Mouse (Mus musculus): ENCODE results near the gene BC051142. TPM values are rescaled to one million over a fixed set of nuclear protein-coding genes. Genes with fewer than 3 reads are reported as not detected.

BC051142 gene
- total RNA-seq (2021): 1 to 10 TPM; 1.5 to 3.6 TPM
- long read RNA-seq, experiment 1: 0 reads
- long read RNA-seq, experiment 2: 0 reads

DNA sequence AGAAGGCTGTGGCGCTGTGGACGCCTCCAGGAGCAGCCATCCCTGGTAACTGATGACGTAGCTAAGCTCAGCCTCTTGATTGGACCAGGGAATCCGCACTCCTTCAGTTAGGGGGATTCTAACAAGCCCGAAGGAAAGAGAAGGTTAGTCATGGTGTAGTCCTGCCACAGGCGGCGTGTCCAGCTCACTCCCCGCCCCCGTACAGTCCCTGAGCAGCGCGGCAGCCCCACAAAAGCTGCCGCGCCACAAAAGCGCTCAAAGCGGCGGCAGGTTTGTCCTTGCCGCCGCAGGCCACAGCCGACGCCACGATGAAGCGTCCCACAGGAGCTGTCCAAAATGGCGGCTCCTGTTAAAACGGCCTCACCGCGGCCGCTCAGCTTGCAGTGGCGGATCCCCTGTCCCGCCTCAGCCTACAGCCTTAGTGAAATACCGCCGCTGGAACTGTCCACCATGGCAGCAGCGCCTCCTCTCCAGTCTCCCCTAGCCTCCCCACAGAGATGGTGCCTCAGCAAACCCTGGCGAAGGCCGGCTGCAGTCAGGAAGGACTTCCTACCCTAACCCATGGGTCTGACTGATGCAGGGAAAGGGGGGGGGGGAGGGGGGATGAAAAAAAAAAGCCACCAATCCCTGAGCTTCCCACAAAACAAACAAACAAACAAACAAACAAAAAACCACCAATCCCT is at the start of gene BC051142:
Gene BC051142 (plus strand): TSS at position 110 of the 683 bp plus-strand sequence.
- DNase-seq: peak; percentile 88

DNA sequence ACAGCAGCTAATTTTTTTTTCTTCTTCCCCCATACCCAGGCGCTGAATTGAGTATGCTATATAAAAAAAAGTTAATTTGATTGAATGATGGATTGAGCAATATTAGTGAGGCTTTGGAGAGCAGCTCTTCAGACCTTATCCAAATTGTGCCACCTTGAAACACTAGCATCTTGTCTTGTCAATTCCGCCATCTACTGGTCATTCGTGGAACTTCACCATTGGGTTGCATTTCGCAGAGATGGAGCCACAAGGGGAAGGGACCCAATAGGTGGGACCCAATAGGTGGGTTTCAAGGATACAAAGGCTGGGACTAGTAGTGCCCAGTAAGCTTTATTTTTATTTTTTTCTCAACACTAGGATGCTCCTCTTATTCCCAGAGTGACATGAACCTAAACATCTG is 49.2 kb upstream of the BC051142 start:
- peak; percentile 84 for DNase-seq

DNA sequence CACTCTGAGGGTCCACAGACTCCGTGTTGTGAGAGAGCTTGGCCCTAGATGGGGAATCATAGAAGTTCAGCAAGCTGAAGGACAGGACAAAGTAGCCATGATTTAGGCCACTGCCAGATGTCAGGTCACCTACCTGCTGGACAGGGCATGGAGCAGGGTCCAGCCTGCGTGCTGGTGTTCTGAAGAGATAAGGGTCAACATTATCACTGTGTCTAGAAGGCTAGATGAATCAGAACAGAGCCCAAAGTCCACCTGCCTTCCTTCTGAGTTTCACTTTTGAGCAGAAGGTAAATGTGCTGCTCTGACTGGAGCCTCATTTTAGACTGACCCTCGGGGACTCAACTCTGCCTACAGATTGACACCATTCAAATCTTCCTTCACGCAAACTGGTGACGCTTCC is 44.1 kb upstream of the BC051142 start, which contains the start of gene Btnl2:
Gene Btnl2 (plus strand): TSS at position 284 of the 400 bp plus-strand sequence.
- DNase-seq: no peak

DNA sequence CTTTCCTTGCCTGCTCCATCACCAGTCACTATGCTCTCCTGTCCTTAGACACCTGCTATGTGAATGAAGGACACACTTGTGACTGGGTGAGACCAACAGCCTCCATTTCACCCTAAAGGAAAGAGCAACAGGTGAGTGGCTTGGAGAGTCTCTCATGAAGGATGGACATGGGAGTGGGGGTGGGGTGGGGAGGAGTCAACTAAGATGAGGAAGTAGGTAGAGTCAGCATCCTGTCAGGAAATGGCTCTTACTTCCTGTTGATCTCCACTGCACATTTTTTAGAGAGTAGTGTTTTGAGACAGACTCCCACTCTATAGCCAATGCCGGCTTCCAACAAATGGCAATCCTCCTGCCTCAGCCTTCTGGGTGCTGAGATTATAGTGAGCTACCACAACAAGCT is 43.7 kb upstream of the BC051142 start:
- DNase-seq: no peak

DNA sequence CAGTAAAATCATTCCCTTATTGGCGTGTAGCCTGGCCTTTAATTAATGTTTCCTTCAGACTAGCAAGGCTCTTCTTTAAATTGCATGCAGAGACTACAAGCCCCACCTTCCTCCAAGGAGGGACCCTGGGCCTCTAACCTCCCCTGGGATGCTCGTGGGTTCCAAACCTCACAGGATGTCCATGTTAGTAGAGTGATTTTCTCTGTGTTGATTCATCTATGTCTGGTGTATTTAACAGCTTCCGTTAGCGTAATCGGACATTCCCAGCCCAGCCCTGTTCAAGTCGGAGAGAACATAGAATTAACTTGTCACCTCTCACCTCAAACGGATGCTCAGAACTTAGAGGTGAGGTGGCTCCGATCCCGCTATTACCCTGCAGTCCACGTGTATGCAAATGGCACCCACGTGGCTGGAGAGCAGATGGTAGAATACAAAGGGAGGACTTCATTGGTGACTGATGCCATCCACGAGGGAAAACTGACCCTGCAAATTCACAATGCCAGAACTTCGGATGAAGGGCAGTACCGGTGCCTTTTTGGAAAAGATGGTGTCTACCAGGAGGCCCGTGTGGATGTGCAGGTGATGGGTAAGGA is 35.6 kb upstream of the BC051142 start:
- no peak for DNase-seq

DNA sequence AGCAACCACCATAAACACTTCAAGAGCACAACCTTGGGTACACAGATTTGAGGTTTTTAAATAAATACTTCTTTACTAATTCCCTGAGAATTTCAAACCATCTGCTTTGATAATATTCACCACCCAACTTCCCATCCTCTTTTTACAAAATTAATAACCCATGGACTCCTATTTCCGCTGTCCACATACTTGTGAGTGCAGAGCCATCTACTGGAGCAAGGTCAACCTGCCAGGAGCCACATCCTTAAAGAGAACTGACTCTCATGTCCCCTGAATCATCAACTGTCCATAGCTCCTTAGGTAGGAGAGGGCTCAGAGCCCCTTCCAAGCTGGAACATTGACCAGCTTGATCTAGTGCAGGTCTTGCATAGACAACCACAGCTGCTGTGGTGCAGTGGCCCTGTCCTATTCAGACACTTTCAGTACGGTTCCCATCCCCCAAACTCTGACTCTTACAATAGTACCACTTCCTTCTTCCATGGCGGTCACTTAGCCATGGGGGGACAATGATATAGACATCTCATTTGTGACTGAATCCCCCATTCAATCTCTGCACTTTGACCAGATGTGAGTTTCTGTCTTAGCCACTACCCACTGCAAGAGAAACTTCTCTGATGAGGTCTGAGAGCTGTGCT is 34.8 kb upstream of the BC051142 start:
- no peak for DNase-seq

DNA sequence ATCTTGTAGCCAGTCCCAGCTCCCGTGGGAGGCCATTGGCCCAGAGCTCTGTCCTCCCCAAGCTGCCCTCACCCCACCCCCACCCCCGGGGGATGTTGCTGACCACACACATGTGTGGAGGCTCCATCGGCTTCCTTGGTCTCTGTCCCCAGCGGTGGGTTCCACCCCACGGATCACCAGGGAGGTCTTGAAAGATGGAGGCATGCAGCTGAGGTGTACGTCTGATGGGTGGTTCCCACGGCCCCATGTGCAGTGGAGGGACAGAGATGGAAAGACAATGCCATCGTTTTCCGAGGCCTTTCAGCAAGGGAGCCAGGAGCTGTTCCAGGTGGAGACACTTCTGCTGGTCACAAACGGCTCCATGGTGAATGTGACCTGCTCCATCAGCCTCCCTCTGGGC is 33.6 kb upstream of the BC051142 start:
- DNase-seq: no peak

DNA sequence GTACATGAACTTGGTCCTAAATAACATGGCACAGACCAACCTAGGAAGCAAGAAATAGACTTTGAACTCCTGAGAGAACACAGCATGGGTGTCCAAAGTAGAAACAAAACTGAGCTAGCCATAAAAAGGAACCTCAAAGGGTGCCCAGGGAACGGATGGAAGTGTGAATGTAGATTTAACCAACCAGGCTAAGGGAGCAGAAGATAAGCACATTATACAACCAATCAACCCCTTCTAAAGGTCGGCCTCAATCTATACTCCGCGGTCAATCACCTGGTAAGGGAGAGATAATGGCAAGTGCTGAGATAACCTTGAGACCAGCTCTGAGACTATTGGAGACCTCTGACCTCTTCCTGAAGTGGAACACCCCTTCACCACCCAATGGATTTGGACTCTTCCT is 28.1 kb upstream of the BC051142 start:
- DNase-seq: no peak

DNA sequence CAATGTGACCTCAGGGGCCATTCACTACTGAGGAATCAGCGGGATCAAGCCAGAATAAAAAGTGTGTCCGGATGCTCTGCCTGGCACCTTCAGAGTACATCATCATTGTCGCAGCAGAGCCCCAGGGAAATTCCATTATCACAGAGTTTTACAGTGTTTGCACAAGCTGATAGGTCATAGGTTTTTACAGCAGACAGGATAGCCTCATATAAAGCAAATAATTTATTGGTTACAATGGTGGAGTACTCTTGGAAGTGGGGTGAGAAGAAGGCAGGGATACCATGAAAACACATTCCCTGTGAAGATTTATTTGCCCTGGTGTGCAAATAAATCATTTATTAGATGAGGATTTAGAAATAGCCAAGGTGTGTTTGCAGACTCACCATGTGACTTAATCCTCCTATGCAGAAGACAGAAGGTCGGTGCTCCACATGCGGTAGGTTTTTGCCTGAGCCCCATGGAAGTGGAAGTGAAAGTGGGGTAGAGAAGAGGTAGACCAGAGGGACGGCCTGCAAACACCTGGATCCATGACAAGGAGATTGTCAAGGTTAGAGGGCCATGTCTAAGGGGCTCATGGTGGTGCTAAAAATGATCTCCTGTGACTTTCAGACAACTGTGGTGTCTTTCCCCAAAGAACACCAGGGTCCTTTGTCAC is 25.4 kb upstream of the BC051142 start:
- no peak for DNase-seq

DNA sequence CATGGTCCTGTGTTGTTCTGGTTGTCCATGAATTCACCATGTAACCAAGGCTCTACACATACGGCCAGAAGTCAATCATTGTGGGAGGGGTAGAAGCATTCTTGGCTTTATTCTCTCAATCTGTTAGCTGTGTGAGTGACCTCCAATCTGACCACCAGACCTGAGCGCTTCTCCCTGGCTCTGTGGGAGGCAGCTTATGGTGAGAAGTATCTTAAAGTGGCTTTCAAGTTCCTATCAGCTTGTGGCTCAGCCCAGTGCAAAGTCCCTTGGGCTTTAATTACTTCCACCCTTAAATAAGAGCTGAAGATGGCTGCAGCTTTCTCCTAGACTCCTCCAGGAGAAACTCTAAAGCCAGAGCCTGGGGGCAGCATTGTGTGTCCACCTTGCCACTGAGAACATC is 21.8 kb upstream of the BC051142 start, which contains the start of gene Btnl1:
Gene Btnl1 (plus strand): TSS at position 286 of the 400 bp plus-strand sequence.
- DNase-seq: no peak

DNA sequence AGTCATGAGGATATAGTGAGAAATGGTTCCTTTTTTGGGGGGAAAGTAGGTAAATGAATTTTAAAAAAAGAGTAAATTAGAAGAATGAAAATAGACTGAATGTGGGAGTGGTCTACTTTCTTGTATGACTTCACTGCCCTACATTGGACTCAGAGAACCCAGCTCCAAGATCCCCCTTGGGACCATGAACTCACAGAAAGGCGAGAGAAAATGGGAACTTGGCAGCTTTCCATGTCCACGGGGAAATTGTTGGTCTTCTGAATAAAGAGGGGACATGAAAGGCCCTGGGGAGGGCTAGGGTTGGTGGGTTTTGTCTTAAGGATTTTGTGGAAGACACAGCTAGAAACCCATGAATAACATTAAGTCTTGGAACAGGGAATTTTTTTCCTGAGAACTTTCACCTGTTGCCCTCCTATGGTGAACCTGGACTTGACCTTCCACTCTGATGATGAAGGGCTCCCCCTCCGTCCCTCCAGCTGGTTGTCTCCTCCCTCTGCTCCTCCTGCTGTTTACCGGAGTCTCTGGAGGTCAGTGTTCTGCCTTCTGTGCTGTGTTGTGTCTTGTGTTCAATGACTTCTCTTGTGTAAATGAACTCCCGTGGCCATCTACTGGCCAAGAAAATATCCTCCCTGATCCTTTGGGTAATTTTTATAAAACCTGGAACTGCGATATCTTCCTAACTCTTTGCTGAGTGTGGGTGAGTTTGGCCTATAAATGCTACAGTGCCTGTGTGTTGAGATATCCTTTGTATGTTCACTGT is 21.0 kb upstream of the BC051142 start:
- peak; percentile 8 for DNase-seq

DNA sequence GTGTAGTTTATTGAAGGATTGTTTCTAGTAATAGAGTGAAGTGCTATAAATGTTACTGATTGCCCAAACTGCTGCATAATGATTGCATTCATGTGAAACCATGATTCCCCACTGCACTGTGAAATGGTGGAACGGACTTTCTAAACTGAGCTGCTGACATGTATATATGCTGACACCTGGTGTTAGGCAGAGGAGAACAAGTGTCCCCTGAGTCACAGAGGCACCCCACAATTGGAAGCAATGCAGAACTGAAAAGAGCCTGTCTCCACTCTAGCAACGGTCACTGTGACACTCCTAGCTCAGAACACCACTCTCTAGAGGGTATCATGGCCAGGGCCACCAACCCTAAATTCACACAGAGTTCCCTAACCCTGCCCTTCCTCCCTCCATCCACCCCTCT is 19.9 kb upstream of the BC051142 start:
- no peak for DNase-seq

DNA sequence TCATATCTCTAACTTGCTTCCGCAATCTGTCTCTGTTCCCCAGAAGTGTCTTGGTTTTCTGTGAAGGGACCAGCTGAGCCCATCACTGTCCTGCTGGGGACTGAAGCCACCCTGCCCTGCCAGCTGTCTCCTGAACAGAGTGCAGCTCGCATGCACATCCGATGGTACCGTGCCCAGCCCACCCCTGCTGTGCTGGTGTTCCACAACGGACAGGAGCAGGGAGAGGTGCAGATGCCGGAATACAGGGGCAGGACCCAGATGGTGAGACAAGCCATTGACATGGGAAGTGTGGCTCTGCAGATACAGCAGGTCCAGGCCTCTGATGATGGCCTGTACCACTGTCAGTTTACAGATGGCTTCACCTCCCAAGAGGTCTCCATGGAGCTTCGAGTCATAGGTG is 19.2 kb upstream of the BC051142 start:
- no peak for DNase-seq

DNA sequence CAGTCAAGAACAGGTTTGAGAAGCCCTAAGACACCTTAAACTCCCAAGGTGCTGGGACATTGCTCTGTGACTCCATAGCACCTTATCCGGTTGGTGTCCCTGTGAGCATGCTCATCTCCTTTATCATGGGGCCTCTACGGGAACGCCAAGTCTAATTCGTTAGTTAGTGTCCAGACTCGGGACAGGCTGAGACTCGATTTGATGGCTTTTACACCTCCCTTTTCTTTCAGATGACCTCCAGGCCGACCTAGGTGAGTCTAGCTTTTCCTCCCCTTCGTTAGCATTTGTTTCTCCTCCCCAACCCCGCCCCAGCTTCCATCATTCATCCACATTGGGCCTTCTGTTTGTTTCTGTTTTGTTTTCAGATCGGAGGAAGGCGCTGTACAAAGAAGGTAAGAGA is 16.7 kb upstream of the BC051142 start:
- no peak for DNase-seq

DNA sequence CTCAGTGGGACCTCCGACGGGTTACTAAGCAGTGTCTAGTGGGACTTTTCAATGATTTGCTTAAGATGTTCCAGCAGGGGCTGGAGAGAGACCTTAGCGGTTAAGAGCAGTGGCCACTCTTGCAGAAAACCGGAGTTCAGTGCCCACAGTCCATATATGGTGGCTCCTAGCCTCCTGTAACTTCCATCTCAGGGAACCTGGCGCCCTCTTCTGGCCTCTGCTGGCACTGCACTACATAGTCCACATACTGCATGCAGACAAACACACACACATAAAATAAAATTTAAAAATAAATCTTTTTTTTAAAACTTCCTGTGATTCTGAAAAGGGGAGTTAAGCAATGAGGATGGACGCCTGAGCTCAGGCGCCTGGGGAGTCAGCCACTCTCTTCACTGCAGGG is 15.4 kb upstream of the BC051142 start:
- DNase-seq: no peak

DNA sequence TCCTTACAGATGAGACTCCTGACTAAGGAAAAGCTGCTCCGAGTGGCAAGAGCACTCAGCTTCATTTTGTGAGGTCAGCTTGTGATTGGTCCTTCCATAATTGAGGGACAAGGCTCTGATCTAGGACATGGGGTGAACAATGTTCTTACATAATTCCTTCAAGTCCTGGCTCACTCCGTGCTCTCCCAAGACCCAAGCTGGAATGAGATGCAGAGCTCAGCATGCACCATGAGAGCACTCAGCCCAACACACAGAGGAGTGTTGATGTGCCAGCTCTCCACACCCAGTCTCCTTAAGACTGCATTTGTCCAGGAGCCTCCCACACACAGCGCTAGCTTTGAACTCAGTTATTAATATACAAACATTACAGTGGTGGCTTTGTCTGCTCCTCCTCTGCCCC is 13.9 kb upstream of the BC051142 start:
- no peak for DNase-seq

DNA sequence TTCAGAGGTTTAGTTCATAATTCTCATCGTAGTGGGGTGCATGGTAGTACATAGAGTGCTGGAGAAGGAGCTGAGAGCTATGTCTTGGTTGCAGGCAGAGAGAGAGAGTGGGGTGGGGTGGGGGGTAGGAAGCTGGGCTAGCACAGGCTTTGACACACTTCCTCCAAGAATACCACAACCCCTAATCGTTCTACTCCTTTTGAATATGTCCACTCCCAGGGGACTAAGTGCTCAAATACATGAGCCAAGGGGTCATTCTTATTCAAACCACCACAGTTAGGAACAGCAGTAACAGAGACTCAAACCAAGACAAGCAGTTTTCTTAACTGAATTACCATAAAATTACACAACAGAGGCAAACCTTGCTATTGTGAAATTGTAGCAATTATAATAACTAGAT is 12.0 kb upstream of the BC051142 start:
- DNase-seq: no peak

DNA sequence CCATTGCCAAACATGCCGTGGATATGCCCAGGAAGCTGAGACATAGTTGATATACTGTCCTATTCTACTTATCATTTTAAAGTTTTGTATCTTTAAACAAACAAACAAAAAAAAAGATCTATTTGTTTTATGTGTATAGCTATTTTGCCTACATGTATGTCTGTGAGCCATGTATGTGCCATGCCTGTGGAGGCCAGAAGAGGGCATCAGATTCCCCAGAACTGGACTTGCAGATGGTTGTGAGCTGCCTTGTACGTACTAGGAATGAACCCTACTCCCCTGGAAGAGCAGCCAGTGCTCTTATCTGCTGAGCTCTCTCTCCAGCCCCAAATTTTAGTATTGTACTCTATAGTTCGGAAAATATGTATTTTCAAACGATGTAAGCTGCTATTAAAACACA is 10.1 kb upstream of the BC051142 start:
- peak; percentile 65 for DNase-seq

DNA sequence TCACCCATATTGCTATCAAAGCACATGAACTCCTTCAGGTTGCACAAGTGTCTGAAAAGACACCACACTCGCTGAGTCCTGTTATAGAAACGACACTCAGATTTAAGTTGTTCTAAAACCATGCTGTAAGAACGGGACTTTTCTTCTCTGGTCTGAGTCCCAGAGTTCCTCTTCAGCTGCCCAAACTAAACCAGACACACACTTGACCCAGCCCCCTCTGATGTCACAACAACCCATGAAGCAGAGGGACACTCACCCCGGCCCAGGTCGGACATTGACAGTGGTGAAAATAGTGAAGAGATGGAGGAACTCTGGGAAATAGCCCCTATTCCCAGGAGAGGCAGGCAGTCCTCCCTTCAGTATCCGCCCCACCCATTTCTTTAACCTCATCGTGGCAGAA is 7.1 kb upstream of the BC051142 start:
- no peak for DNase-seq

DNA sequence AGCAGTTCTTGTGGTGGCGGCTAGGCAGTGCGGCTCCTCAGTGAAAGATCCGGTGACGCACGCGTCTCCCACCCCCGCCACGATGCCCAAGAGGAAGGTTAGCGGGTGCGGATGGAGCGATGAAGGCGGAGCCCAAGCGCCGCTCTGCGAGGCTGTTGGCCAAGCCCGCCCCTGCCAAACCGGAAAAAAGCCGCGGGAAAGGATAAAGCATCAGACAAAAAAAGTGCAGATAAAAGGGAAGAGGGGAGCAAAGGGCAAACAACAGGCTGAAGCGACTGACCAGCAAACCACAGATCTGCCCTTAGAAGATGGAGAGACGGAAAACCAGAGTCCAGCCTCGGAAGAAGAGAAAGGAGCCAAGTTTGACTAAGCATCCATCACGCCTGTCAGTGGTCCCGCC is 6.3 kb upstream of the BC051142 start:
- DNase-seq: peak; percentile 52

DNA sequence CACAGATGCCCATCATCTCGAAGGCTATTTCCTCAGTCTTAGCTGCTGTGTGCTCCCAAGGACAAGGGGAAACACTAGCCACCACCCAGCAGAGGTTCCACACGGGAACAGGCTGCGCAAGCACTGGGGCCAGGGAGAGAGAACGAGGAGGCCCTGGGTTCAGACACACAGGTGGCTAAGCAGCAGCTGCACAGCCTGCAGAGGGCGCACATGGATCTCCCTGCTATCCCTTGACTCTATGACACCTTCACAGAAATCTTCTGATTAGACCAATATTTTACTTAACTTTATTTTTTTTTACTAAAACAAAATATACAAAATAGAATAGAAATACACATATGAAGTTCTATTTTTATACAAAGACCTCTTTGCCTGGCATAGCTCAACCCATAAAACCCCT is 1.3 kb upstream of the BC051142 start:
- peak; percentile 6 for DNase-seq

DNA sequence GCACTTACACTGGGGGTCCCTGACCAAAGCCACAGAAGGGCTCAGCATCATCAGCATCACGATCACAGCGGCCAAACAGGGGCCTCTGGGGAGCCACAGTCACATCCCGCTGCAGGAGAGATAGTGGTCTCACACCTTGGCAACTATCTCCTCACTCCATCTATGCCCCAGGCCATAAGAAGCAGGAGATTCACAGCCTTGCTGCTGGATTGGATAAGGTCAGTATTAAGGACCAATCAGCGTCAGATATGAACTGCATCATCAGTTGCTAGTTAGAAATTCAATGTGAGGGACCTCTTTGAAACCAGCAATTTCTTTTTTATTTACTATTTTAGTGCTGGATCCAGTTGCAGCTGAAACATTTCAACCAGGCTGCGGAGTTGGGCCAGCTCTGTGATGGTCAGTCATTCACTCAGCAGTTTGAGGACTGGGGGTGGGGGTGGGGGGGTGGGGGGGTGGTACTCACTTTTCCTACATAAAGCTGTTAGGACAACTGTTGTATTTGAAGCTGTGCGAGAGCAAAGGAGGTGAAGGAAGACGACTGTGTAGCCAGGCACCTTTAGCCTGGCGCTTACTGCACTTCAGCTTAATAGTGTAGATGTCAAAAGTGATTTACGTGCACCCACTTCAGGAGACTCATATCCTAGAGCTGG is 436 bp upstream of the BC051142 start:
- peak; percentile 66 for DNase-seq

Data from adrenal gland, postnatal 10 days (tissue).